Mouse (Mus musculus) liver, adult 2 months (tissue): ENCODE data around the gene Dhh. TPM values are rescaled to one million over a fixed set of nuclear protein-coding genes. Genes with fewer than 3 reads are reported as not detected.

Experiments
- DNase-seq: peaks from one replicate; pipeline ENCODE4 v3.0.0-alpha.2; 2011; ENCODE audit warnings: low read depth, low spot score; ENCODE audit errors: extremely low read depth
- H3K27ac ChIP-seq: fragments of 200-500 bp; replicated peaks from 2 replicates; pipeline ENCODE4 v1.5.1; 2012; ENCODE audit warnings: low read depth, mild to moderate bottlenecking, control low read depth, inconsistent platforms, low read length; ENCODE audit not compliant: insufficient read depth
- H3K27me3 ChIP-seq: fragments of 200-500 bp; 2 replicates; pipeline ENCODE4 v1.6.1; 2012; ENCODE audit warnings: mild to moderate bottlenecking, moderate library complexity, low read length, inconsistent platforms; ENCODE audit not compliant: control insufficient read depth, insufficient read depth
- H3K36me3 ChIP-seq: fragments of 200-500 bp; 2 replicates; pipeline ENCODE4 v1.6.1; 2012; ENCODE audit warnings: low read length, inconsistent platforms; ENCODE audit not compliant: control insufficient read depth, insufficient read depth
- H3K4me1 ChIP-seq: fragments of 200-500 bp; 2 replicates; pipeline ENCODE4 v1.6.1; 2011; ENCODE audit warnings: low read length; ENCODE audit not compliant: control insufficient read depth, insufficient read depth
- H3K4me3 ChIP-seq: fragments of 200-500 bp; 2 replicates; pipeline ENCODE4 v1.5.1; 2011; ENCODE audit warnings: low read depth, mild to moderate bottlenecking, control low read depth, low read length, moderate library complexity; ENCODE audit not compliant: insufficient read depth
- H3K79me2 ChIP-seq: fragments of 200-500 bp; 2 replicates; pipeline ENCODE4 v1.6.1; 2012; ENCODE audit warnings: inconsistent platforms, mild to moderate bottlenecking, low read length, moderate library complexity; ENCODE audit not compliant: control insufficient read depth, insufficient read depth
- H3K9ac ChIP-seq: fragments of 200-500 bp; 2 replicates; pipeline ENCODE4 v1.6.1; 2012; ENCODE audit warnings: low read depth, mild to moderate bottlenecking, control low read depth, inconsistent platforms, low read length
- CTCF ChIP-seq: fragments of 200-500 bp; IDR thresholded peaks from 2 replicates; pipeline ENCODE4 v1.5.1; 2011; ENCODE audit warnings: low read depth, low read length, control low read depth
- POLR2A ChIP-seq: fragments of 200-500 bp; IDR thresholded peaks from 2 replicates; pipeline ENCODE4 v1.6.1; 2011; ENCODE audit warnings: low read length, control low read depth; ENCODE audit not compliant: insufficient read depth; ENCODE audit errors: extremely low read depth
- WGBS: fragments of 180-500 bp; shearing (Covaris S2); methylation state at CpG from one replicate; pipeline ENCODE4 v1.1.7; 2018; 5-methylcytosine and 5-hydroxymethylcytosine counted together
- polyA plus RNA-seq: library from polyadenylated mRNA; depleted of rRNA; stranded (reverse); fragments of >200 nt; gene quantifications from 2 replicates; pipeline ENCODE4 v1.2.3, GENCODE M21; 2012; rRNA removed
- total RNA-seq: library from RNA; depleted of rRNA; stranded (reverse); fragments of >200 nt; gene quantifications from 2 replicates; pipeline ENCODE4 v1.2.3, GENCODE M21; 2014; rRNA removed

Dhh gene
- total RNA-seq (under 0.01 and 0.13 TPM in 2 replicates), polyA plus RNA-seq (0.18 and 0.45 TPM in 2 replicates)

DNA sequence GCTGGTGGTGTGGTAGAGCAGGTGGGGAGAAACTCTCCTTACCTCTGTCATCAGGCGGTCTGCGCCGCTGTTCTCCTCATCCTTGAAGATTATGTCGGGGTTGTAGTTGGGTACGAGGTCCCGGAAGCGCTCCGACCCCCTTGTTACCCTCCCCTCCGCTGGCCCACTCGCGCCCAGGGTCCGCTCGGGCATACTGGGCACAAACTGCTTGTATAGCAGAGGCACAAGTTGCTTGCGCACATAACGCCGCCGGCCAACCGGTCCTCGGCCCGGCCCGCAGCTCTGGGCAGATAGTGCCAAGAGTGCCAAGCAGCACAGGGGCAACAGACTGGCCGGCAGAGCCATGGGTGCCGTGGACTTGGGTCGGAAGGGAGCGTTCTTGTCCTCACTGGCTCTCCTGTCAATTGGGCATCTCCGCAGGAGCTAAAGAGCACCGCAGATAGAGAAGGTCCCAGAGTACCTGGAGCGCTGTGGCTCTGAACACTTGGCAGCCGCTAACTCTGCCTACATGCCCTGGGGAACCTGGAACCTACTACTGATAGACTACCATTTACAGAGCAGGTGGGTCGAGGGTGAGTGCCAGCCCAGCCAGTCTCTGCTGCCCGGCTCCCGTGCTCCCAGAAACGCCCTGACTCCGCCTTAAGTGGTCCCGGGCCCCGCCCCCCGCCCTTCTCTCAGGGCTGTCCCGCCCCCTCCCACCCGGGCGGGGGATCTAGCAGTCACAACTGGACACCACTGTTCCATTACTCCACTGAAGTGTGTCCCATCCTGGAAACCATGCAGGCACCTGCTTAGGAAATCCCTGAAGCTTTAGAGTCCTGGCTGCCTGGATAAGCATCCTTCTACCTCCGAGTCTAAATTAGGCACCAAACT lies at the start of gene Dhh:
TSS of gene Dhh (minus strand) at position 613 of the 873 bp plus-strand sequence.
- TF ChIP-seq POLR2A (no peak), CTCF (no peak)
- 4% methylated on average over 41 of the region's 41 CpGs for WGBS
- Histone ChIP-seq H3K4me3 (peak within 1 kb of the TSS; percentile 36), H3K27ac (no peak within 1 kb of the TSS), H3K4me1 (0 out of 2 replicates have a peak, but pooled peaks cover 1% of the 10 kb centered on the region), H3K79me2 (no peaks in the 10 kb centered on the region), H3K36me3 (no peaks in the 10 kb centered on the region), H3K9ac (peak within 1 kb of the TSS; percentile 23), H3K27me3 (peaks cover 22% of the 10 kb centered on the region)
- no peak for DNase-seq

GRCm38 (mm10) chr15:98947884-98948283 lies 49.5 kb upstream of the Dhh start:
- Histone ChIP-seq H3K9ac (no peak overlapping the region), H3K27ac (no peak overlapping the region), H3K4me1 (no peaks in the 10 kb centered on the region), H3K79me2 (no peaks in the 10 kb centered on the region), H3K36me3 (no peaks in the 10 kb centered on the region), H3K4me3 (no peak overlapping the region), H3K27me3 (no peaks in the 10 kb centered on the region)
- no peak for DNase-seq
- WGBS = 81% methylated on average over 3 of the region's 3 CpGs
- no peak for TF ChIP-seq POLR2A
- TF ChIP-seq CTCF = no peak

- no peaks in the 10 kb centered on the region for H3K4me1 ChIP-seq
- WGBS = 89% methylated on average over 4 of the region's 4 CpGs
- H3K27me3 ChIP-seq = no peaks in the 10 kb centered on the region
Observed at GRCm38 (mm10) chr15:98943133-98943532, 44.8 kb upstream of the Dhh start.

DNA sequence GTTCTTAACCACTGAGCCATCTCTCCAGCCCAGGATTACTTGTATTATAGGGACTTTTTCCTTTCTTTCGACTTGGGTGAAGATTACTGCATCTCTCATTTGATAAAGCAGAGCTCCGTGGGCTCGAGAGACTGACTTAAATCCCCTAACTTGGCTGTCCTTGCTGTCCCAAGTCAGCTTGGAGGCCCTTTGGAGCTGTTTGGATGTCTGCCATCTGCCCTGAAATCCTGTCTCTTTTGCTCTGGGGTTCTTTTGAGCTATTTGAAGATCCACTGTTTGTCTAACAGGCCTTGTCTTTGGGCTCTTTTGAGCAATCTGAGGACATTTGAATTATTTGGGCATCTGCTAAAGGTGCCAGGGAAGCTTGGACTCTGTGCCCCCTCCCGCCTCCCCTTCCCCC lies 43.7 kb upstream of the Dhh start:
- H3K36me3 ChIP-seq = no peaks in the 10 kb centered on the region
- 80% methylated on average over 4 of the region's 4 CpGs for WGBS
- DNase-seq = no peak
- no peak overlapping the region for H3K4me3 ChIP-seq
- no peaks in the 10 kb centered on the region for H3K4me1 ChIP-seq
- H3K79me2 ChIP-seq = no peaks in the 10 kb centered on the region
- no peak overlapping the region for H3K27ac ChIP-seq
- no peak for TF ChIP-seq POLR2A
- no peak for TF ChIP-seq CTCF
- no peak overlapping the region for H3K9ac ChIP-seq
- H3K27me3 ChIP-seq = no peaks in the 10 kb centered on the region

More at GRCm38 (mm10) chr15:98943133-98943532, 44.8 kb upstream of the Dhh start:
- H3K4me3 ChIP-seq = no peak overlapping the region
- TF ChIP-seq POLR2A = no peak
- no peak for TF ChIP-seq CTCF
- H3K36me3 ChIP-seq = no peaks in the 10 kb centered on the region
- no peak for DNase-seq
- no peak overlapping the region for H3K9ac ChIP-seq
- no peaks in the 10 kb centered on the region for H3K79me2 ChIP-seq
- H3K27ac ChIP-seq = no peak overlapping the region

DNA sequence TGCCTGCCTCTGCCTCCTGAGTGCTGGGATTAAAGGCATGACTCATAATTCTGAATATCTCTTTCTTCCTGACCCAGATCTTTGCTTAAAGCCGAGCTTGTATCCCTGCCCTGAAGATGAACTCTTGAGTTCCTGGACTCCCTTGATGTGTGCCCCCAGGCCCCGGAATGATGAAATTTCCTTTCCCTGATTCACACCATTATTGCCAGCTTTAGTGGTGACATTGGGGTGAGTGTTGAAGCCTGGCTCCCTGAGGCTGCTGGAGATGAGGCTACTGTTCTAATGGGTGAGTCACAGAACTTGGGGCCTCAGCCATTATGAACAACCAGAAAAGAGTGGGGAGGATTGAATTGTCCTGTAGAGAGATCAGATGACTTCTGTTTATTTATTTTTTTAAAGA lies 43.2 kb upstream of the Dhh start:
- WGBS = 76% methylated on average over 2 of the region's 2 CpGs
- no peaks in the 10 kb centered on the region for H3K27me3 ChIP-seq
- H3K4me3 ChIP-seq = no peak overlapping the region
- TF ChIP-seq CTCF (no peak), POLR2A (no peak)
- H3K4me1 ChIP-seq = no peaks in the 10 kb centered on the region
- DNase-seq = no peak
- H3K27ac ChIP-seq = no peak overlapping the region
- no peak overlapping the region for H3K9ac ChIP-seq
- H3K36me3 ChIP-seq = no peaks in the 10 kb centered on the region
- no peaks in the 10 kb centered on the region for H3K79me2 ChIP-seq

DNA sequence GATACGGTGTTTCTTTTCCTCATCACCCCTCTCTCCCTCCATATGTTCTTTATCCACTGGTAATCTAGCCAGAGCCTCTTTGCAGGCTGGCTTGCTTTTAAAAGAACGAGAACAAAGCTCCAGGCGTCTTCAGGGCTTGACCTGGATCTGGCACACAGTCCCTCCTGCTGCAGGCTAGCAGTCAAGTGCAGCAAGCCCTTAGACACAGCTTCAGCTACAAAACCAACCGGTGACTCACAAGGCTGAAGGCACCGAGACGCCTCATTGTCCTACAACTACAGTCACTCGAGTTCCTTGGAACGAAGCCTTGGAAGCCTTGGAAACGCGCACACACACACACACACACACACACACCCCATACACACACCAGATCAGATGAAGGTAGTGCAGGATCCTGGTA lies 42.5 kb upstream of the Dhh start:
- Histone ChIP-seq H3K4me1 (no peaks in the 10 kb centered on the region), H3K27ac (no peak overlapping the region), H3K4me3 (no peak overlapping the region), H3K79me2 (no peaks in the 10 kb centered on the region), H3K36me3 (no peaks in the 10 kb centered on the region), H3K27me3 (no peaks in the 10 kb centered on the region), H3K9ac (no peak overlapping the region)
- DNase-seq = no peak
- TF ChIP-seq CTCF = no peak
- no peak for TF ChIP-seq POLR2A
- WGBS = 92% methylated on average over 10 of the region's 10 CpGs
